Mouse (Mus musculus): ENCODE results near the gene Tpi1. TPM values are rescaled to one million over a fixed set of nuclear protein-coding genes. Genes with fewer than 3 reads are reported as not detected.

Tpi1 gene
- total RNA-seq, 1 experiment, result 306 TPM

GRCm38 (mm10) chr6:124814858-124815774, 1.0 kb upstream of the Tpi1 start:
- Histone ChIP-seq H3K4me3 (ENCODE audit: insufficient read depth in 1 of 2, low read depth in 1 of 2, low read length in 2 of 2, poor library complexity in 1 of 2, severe bottlenecking in 1 of 2) (no peak overlapping the region), H3K27ac (ENCODE audit: insufficient read depth, low read depth, low read length, poor library complexity, severe bottlenecking) (no peak overlapping the region)
- no peak for DNase-seq (ENCODE audit: low read depth, low spot score)

GRCm38 (mm10) chr6:124814448-124814847, 352 bp upstream of the Tpi1 start:
- peaks cover 0 to 20% of the 10 kb centered on the region in 2 experiments; a peak in 1 of 4 replicates for H3K4me1 ChIP-seq (ENCODE audit: control insufficient read depth in 2 of 2, insufficient read depth in 2 of 2, low read length in 2 of 2, poor library complexity in 1 of 2)

More at GRCm38 (mm10) chr6:124814858-124815774, 1.0 kb upstream of the Tpi1 start:
- peaks cover 0 to 17% of the 10 kb centered on the region in 2 experiments; a peak in 1 of 4 replicates for H3K4me1 ChIP-seq (ENCODE audit: control insufficient read depth in 2 of 2, insufficient read depth in 2 of 2, low read length in 2 of 2, poor library complexity in 1 of 2)
- TF ChIP-seq ZNF384 (IDR thresholded peaks at IDR 0.05; ENCODE audit: low read depth, low read length), result no peak
- no peak for TF ChIP-seq ZC3H11A (IDR thresholded peaks at IDR 0.05; ENCODE audit: borderline replicate concordance, low read depth, low read length)
- TF ChIP-seq CHD2 (IDR thresholded peaks at IDR 0.05; ENCODE audit: low read depth, low read length), result no peak
- no peak for TF ChIP-seq MAFK (IDR thresholded peaks at IDR 0.05; ENCODE audit: insufficient read depth, low read depth, low read length)
- no peak for TF ChIP-seq HCFC1 (IDR thresholded peaks at IDR 0.05; ENCODE audit: borderline replicate concordance, insufficient read depth, low read length)
- no peak overlapping the region for H3K9ac ChIP-seq (ENCODE audit: insufficient read depth, low read depth, low read length, poor library complexity, severe bottlenecking)
- H3K36me3 ChIP-seq (ENCODE audit: control insufficient read depth, insufficient read depth, low read length, poor library complexity, severe bottlenecking), result peaks cover 60% of the 10 kb centered on the region
- H3K9me3 ChIP-seq (ENCODE audit: control insufficient read depth, insufficient read depth, low read depth, low read length), result no peaks in the 10 kb centered on the region
- in situ Hi-C loops (cut with MboI; ENCODE audit: low sequenced_read_pairs in 2 of 2, unreplicated experiment in 2 of 2), result no loop called here

GRCm38 (mm10) chr6:124813496-124813895, 600 bp downstream of the Tpi1 start:
- in situ Hi-C loops (cut with MboI; ENCODE audit: low sequenced_read_pairs in 2 of 2, unreplicated experiment in 2 of 2), result no loop called here
- no peaks in the 10 kb centered on the region for H3K9me3 ChIP-seq (ENCODE audit: control insufficient read depth, insufficient read depth, low read depth, low read length)
- peaks cover 0 to 20% of the 10 kb centered on the region in 2 experiments; a peak in 1 of 4 replicates for H3K4me1 ChIP-seq (ENCODE audit: control insufficient read depth in 2 of 2, insufficient read depth in 2 of 2, low read length in 2 of 2, poor library complexity in 1 of 2)
- H3K36me3 ChIP-seq (ENCODE audit: control insufficient read depth, insufficient read depth, low read length, poor library complexity, severe bottlenecking), result peaks cover 52% of the 10 kb centered on the region
- H3K27ac ChIP-seq (ENCODE audit: insufficient read depth, low read depth, low read length, poor library complexity, severe bottlenecking), result peak overlapping the region; percentile 54; the same call in 1 of the 2 replicates
- peak overlapping the region; percentile 88 for H3K9ac ChIP-seq (ENCODE audit: insufficient read depth, low read depth, low read length, poor library complexity, severe bottlenecking)
- no peak for TF ChIP-seq MAFK (IDR thresholded peaks at IDR 0.05; ENCODE audit: insufficient read depth, low read depth, low read length)
- H3K4me3 ChIP-seq (ENCODE audit: insufficient read depth in 1 of 2, low read depth in 1 of 2, low read length in 2 of 2, poor library complexity in 1 of 2, severe bottlenecking in 1 of 2), result peak overlapping the region; percentile 83 to 85
- DNase-seq (ENCODE audit: low read depth, low spot score), result no peak

More at GRCm38 (mm10) chr6:124814448-124814847, 352 bp upstream of the Tpi1 start:
- Histone ChIP-seq H3K9me3 (ENCODE audit: control insufficient read depth, insufficient read depth, low read depth, low read length) (no peaks in the 10 kb centered on the region), H3K9ac (ENCODE audit: insufficient read depth, low read depth, low read length, poor library complexity, severe bottlenecking) (no peak overlapping the region), H3K4me3 (ENCODE audit: insufficient read depth in 1 of 2, low read depth in 1 of 2, low read length in 2 of 2, poor library complexity in 1 of 2, severe bottlenecking in 1 of 2) (peak overlapping the region in 1 of 2 experiments; percentile 83; a peak in 2 of 4 replicates), H3K27ac (ENCODE audit: insufficient read depth, low read depth, low read length, poor library complexity, severe bottlenecking) (no peak overlapping the region), H3K36me3 (ENCODE audit: control insufficient read depth, insufficient read depth, low read length, poor library complexity, severe bottlenecking) (peaks cover 54% of the 10 kb centered on the region)
- in situ Hi-C loops (cut with MboI; ENCODE audit: low sequenced_read_pairs in 2 of 2, unreplicated experiment in 2 of 2), result no loop called here
- TF ChIP-seq ZC3H11A (IDR thresholded peaks at IDR 0.05; ENCODE audit: borderline replicate concordance, low read depth, low read length) (no peak), MAFK (IDR thresholded peaks at IDR 0.05; ENCODE audit: insufficient read depth, low read depth, low read length) (no peak), CHD2 (IDR thresholded peaks at IDR 0.05; ENCODE audit: low read depth, low read length) (no peak), HCFC1 (IDR thresholded peaks at IDR 0.05; ENCODE audit: borderline replicate concordance, insufficient read depth, low read length) (no peak), ZNF384 (IDR thresholded peaks at IDR 0.05; ENCODE audit: low read depth, low read length) (no peak)
- no peak for DNase-seq (ENCODE audit: low read depth, low spot score)

- in situ Hi-C loops (cut with MboI; ENCODE audit: low sequenced_read_pairs in 2 of 2, unreplicated experiment in 2 of 2), result no loop called here
- no peak overlapping the region for H3K27ac ChIP-seq (ENCODE audit: insufficient read depth, low read depth, low read length, poor library complexity, severe bottlenecking)
- H3K9ac ChIP-seq (ENCODE audit: insufficient read depth, low read depth, low read length, poor library complexity, severe bottlenecking), result peak overlapping the region; percentile 88
- H3K9me3 ChIP-seq (ENCODE audit: control insufficient read depth, insufficient read depth, low read depth, low read length), result no peaks in the 10 kb centered on the region
- peaks cover 0 to 23% of the 10 kb centered on the region in 2 experiments; a peak in 1 of 4 replicates for H3K4me1 ChIP-seq (ENCODE audit: control insufficient read depth in 2 of 2, insufficient read depth in 2 of 2, low read length in 2 of 2, poor library complexity in 1 of 2)
- TF ChIP-seq ZNF384 (IDR thresholded peaks at IDR 0.05; ENCODE audit: low read depth, low read length) (no peak), HCFC1 (IDR thresholded peaks at IDR 0.05; ENCODE audit: borderline replicate concordance, insufficient read depth, low read length) (no peak), CHD2 (IDR thresholded peaks at IDR 0.05; ENCODE audit: low read depth, low read length) (no peak), ZC3H11A (IDR thresholded peaks at IDR 0.05; ENCODE audit: borderline replicate concordance, low read depth, low read length) (no peak), MAFK (IDR thresholded peaks at IDR 0.05; ENCODE audit: insufficient read depth, low read depth, low read length) (no peak)
- peak overlapping the region; percentile 83 to 85 for H3K4me3 ChIP-seq (ENCODE audit: insufficient read depth in 1 of 2, low read depth in 1 of 2, low read length in 2 of 2, poor library complexity in 1 of 2, severe bottlenecking in 1 of 2)
- DNase-seq (ENCODE audit: low read depth, low spot score), result no peak
- H3K36me3 ChIP-seq (ENCODE audit: control insufficient read depth, insufficient read depth, low read length, poor library complexity, severe bottlenecking), result peaks cover 45% of the 10 kb centered on the region
These were observed 1.2 kb downstream of the Tpi1 start for GRCm38 (mm10) chr6:124812848-124813247.
